Mouse (Mus musculus): ENCODE data around the gene Cacnb2. TPM values are rescaled to one million over a fixed set of nuclear protein-coding genes. Genes with fewer than 3 reads are reported as not detected.

The Cacnb2 gene
- polyA plus RNA-seq, 1 experiment from 2014 or later = 0.38 TPM

DNA sequence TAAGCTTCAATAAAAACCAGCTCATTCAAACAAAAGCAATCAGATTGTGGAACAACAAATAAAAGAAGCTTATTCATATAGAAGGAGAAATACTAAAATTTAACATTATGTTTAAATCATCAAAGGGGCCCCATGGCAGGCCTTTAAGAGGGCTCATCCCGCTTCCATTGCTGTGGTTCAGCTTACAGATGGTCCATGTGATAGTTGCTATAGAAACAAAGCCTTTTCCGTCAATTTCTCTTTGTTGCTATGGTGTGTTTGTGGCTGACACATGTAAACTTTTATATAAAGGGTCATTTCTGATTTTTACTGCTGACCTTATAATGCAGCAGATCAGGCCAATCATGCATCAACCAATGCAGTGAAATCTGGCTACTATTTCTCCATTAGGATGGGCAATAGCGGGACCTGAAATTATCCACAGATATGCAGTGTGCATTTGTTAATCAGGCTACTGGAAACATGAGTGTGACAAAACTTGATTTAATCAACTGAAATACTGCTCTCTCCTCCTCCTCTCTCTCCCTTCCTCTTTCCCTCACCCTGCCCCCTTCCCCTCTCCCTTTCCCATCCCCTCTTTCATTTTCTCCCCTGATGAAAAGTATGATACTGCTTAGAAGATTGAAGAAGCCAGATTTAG lies 54.4 kb downstream of the Cacnb2 start:
- no peaks in the 10 kb centered on the region for H3K9me3 ChIP-seq (replicated peaks)
- H3K27ac ChIP-seq (replicated peaks) = no peak overlapping the region
- no peaks in the 10 kb centered on the region for H3K4me1 ChIP-seq (replicated peaks)
- ATAC-seq (ENCODE audit: insufficient read depth) = no peak
- no peaks in the 10 kb centered on the region for H3K36me3 ChIP-seq (replicated peaks)
- H3K27me3 ChIP-seq = no peaks in the 10 kb centered on the region
- H3K9ac ChIP-seq = no peak overlapping the region
- H3K4me2 ChIP-seq = no peak overlapping the region
- 48% methylated on average over 3 of the region's 3 CpGs for WGBS (ENCODE audit: insufficient replicate concordance)
- H3K4me3 ChIP-seq (replicated peaks) = no peak overlapping the region

DNA sequence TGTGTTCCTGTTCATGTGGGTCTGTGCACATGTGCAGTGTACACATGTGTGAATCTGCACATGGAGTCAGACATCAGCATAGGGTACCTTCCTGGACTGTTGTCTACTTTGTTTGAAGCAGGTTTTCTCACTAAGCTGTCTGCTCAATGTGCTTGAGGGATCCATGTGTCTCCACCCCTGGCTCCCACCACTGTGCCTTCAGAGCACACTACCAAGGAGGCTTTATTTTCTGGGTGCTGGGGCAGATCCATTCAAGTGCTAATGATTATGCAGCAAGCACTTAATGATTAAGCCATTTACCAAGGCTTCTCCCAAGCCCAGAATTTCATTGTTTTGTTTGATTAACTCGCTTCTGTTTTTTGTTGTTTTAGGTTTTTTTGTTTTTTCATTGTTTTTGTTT lies 62.3 kb downstream of the Cacnb2 start:
- no peaks in the 10 kb centered on the region for H3K27me3 ChIP-seq
- H3K9ac ChIP-seq = no peak overlapping the region
- no peak overlapping the region for H3K27ac ChIP-seq (replicated peaks)
- no peaks in the 10 kb centered on the region for H3K9me3 ChIP-seq (replicated peaks)
- ATAC-seq (ENCODE audit: insufficient read depth) = no peak
- WGBS (ENCODE audit: insufficient replicate concordance) = 45% methylated on average over 1 of the region's 1 CpGs
- H3K4me2 ChIP-seq = no peak overlapping the region
- H3K36me3 ChIP-seq (replicated peaks) = no peaks in the 10 kb centered on the region
- no peak overlapping the region for H3K4me3 ChIP-seq (replicated peaks)
- no peaks in the 10 kb centered on the region for H3K4me1 ChIP-seq (replicated peaks)

DNA sequence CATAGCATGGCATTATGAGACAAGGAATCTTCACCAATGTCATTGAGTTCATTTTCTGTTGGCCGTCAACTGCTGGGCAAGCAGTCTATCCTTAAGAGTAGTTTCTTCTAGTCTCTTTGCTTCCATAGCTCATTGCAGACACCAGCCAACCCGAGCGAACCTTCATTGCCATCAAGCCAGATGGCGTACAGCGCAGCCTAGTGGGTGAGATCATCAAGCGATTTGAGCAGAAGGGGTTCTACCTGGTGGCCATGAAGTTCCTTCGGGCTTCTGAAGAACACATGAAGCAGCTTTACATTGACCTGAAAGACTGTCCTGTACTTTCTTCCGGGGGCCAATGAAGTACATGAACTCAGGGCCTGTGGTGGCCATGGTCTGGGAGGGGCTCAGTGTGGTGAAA lies 69.2 kb downstream of the Cacnb2 start:
- H3K9me3 ChIP-seq (replicated peaks) = no peaks in the 10 kb centered on the region
- no peaks in the 10 kb centered on the region for H3K36me3 ChIP-seq (replicated peaks)
- no peaks in the 10 kb centered on the region for H3K27me3 ChIP-seq
- no peak overlapping the region for H3K9ac ChIP-seq
- WGBS (ENCODE audit: insufficient replicate concordance) = 75% methylated on average over 8 of the region's 8 CpGs
- no peak for ATAC-seq (ENCODE audit: insufficient read depth)
- H3K4me2 ChIP-seq = no peak overlapping the region
- H3K4me1 ChIP-seq (replicated peaks) = no peaks in the 10 kb centered on the region
- H3K27ac ChIP-seq (replicated peaks) = no peak overlapping the region
- no peak overlapping the region for H3K4me3 ChIP-seq (replicated peaks)

DNA sequence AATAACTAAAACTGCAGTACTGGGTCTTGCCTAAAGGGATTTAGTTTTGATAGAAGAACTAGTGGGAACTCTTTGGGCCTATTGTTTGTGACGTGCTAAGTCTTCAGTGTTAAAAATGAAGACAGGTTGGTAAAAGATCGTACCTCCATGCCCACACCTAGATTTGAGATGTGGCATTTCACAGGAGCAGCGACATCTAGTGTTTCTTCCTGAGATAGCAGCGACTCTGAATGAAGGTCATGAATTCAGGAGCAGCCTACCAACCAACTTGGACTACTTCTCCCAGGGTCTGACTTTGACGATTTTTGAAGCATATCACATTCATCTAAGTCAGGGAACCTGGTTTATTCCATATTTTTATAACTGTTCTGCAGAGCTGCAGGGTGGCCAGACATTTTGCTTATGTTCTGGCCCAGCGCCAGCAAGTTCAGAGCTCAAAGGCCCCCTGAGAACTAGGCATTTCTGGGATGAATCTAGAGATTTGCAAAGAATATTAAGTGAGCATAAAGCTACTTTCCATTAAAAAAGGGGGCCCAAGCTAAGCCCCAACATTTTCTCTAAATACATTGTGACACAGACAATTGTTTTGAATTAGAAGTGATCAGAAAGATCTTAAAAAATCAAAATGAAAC lies 74.1 kb downstream of the Cacnb2 start:
- no peak overlapping the region for H3K4me2 ChIP-seq
- no peak overlapping the region for H3K9ac ChIP-seq
- no peaks in the 10 kb centered on the region for H3K36me3 ChIP-seq (replicated peaks)
- no peak overlapping the region for H3K4me3 ChIP-seq (replicated peaks)
- WGBS (ENCODE audit: insufficient replicate concordance) = 16% methylated on average over 6 of the region's 6 CpGs
- H3K4me1 ChIP-seq (replicated peaks) = no peaks in the 10 kb centered on the region
- H3K27ac ChIP-seq (replicated peaks) = no peak overlapping the region
- H3K9me3 ChIP-seq (replicated peaks) = no peaks in the 10 kb centered on the region
- H3K27me3 ChIP-seq = no peaks in the 10 kb centered on the region
- no peak for ATAC-seq (ENCODE audit: insufficient read depth)

DNA sequence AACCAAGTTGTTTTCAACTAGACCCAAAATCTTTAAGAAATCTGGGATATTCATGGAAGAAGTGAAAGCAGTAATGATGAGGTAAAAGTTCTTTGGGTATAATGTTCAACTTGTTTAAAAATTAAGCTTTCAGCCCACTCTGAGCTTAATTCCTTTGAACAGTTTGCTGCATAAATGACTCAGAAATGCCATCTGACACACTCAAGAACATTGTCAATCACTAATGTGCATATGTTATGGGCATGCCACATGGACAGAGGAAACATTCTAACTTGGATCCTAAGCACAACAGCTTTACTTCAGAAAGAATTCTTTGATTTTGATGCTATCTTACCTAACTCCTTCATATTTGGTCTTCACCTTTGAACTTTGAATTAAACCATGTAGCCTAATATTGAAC lies 81.3 kb downstream of the Cacnb2 start:
- Histone ChIP-seq H3K27ac (replicated peaks) (no peak overlapping the region), H3K36me3 (replicated peaks) (no peaks in the 10 kb centered on the region), H3K9ac (no peak overlapping the region), H3K4me1 (replicated peaks) (no peaks in the 10 kb centered on the region), H3K9me3 (replicated peaks) (no peaks in the 10 kb centered on the region), H3K4me2 (no peak overlapping the region), H3K27me3 (no peaks in the 10 kb centered on the region), H3K4me3 (replicated peaks) (no peak overlapping the region)
- no peak for ATAC-seq (ENCODE audit: insufficient read depth)

DNA sequence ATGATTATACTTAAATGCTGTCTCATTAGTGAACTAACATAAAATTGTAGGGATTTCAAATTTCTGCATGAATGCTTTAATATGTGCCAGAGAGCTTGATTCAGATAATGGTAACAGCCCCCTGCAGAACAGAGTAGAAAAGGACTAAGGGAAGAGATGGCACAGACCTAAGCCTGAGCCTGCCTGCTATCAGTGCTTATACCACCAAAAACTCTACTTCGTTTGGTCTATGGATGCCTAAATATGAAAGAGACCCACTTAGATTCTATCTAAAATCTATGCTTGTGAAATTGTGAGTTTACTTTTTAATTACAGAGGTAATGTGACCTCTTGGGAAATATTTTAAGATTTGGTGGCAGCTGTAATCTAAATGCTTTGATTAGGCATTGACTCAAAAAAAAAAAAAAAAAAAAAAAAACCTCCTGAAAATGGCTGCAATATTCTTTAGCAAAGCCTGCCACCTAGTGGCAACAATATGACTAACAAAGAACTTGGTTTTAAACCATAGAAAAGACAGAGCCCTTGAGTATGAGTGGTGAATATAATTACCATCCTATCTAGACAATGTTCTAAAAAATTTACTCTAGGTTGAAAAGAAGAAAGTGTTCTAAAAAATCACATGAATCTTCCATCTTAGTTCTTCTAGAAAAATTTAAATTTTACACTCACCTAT lies 100.2 kb downstream of the Cacnb2 start:
- no peaks in the 10 kb centered on the region for H3K9me3 ChIP-seq (replicated peaks)
- H3K4me1 ChIP-seq (replicated peaks) = no peaks in the 10 kb centered on the region
- no peaks in the 10 kb centered on the region for H3K27me3 ChIP-seq
- H3K36me3 ChIP-seq (replicated peaks) = no peaks in the 10 kb centered on the region
- no peak overlapping the region for H3K9ac ChIP-seq
- H3K27ac ChIP-seq (replicated peaks) = no peak overlapping the region
- no peak for ATAC-seq (ENCODE audit: insufficient read depth)
- no peak overlapping the region for H3K4me2 ChIP-seq
- no peak overlapping the region for H3K4me3 ChIP-seq (replicated peaks)
- WGBS (ENCODE audit: insufficient replicate concordance) = 45% methylated on average over 1 of the region's 1 CpGs

DNA sequence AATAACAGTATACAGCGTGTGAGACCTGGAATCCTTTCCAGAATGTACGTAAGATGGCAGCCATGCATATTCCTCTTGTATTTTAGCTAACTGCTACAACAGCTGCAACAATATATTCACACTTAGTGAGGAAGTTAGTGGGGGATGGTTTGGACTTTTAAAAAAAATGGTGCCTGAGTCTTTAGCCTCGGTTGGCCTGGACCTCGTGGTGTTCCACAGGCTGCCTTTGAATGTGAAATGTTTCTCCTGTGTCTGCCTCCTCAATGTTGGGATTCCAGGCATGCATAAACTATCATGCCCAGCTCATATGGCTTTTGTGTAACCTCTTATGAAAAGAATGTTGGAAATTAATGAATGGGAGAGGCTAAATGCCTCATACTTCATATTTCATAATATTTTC lies 100.8 kb downstream of the Cacnb2 start:
- no peaks in the 10 kb centered on the region for H3K4me1 ChIP-seq (replicated peaks)
- H3K4me3 ChIP-seq (replicated peaks) = no peak overlapping the region
- WGBS (ENCODE audit: insufficient replicate concordance) = 69% methylated on average over 4 of the region's 4 CpGs
- ATAC-seq (ENCODE audit: insufficient read depth) = no peak
- no peaks in the 10 kb centered on the region for H3K36me3 ChIP-seq (replicated peaks)
- no peaks in the 10 kb centered on the region for H3K9me3 ChIP-seq (replicated peaks)
- no peak overlapping the region for H3K9ac ChIP-seq
- H3K27me3 ChIP-seq = no peaks in the 10 kb centered on the region
- H3K27ac ChIP-seq (replicated peaks) = no peak overlapping the region
- H3K4me2 ChIP-seq = no peak overlapping the region

DNA sequence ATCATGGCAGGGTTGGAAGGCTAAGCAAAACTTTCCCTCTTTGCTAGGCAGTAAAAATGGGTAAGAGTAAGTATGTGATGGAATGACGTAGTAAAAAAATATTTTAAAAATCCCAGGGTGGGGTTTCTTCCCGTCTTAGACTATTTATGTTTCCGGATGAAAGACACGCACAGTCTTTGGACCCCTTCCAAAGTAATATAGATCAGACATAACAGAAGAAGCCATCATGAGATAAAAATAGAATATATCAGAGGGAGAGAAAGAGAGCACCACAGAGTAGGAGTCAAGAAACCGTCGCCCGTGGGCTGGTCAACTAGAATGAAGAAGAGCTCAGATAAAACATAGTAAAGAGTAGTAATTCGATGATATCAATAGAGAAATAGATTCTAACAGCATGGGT lies 107.4 kb downstream of the Cacnb2 start:
- Histone ChIP-seq H3K4me3 (replicated peaks) (no peak overlapping the region), H3K9me3 (replicated peaks) (no peaks in the 10 kb centered on the region), H3K27ac (replicated peaks) (no peak overlapping the region), H3K4me1 (replicated peaks) (no peaks in the 10 kb centered on the region), H3K27me3 (no peaks in the 10 kb centered on the region), H3K9ac (no peak overlapping the region), H3K4me2 (no peak overlapping the region), H3K36me3 (replicated peaks) (no peaks in the 10 kb centered on the region)
- 74% methylated on average over 8 of the region's 8 CpGs for WGBS (ENCODE audit: insufficient replicate concordance)
- no peak for ATAC-seq (ENCODE audit: insufficient read depth)

DNA sequence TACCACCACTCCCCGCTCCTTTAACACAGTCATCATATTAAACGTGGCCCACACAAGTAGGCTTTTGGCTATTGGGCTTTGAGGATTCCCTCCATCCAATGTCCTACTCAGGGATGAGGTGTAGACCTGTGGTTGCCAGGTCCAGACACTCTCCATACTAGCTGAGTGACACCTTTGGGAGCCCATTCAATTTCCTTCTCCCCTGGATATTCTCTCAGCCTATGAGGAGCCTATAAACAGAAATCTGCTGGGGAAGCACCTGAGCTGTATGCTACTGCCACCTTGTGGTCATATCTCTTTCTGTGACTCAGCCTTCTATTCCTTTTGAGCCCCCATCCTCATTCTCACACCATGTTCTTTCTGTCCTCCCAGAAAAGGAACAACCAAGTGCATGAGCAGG lies 108.9 kb downstream of the Cacnb2 start:
- Histone ChIP-seq H3K36me3 (replicated peaks) (no peaks in the 10 kb centered on the region), H3K9me3 (replicated peaks) (no peaks in the 10 kb centered on the region), H3K27me3 (no peaks in the 10 kb centered on the region), H3K27ac (replicated peaks) (no peak overlapping the region), H3K4me3 (replicated peaks) (no peak overlapping the region), H3K9ac (no peak overlapping the region), H3K4me2 (no peak overlapping the region), H3K4me1 (replicated peaks) (no peaks in the 10 kb centered on the region)
- ATAC-seq (ENCODE audit: insufficient read depth) = no peak
- 69% methylated on average over 2 of the region's 2 CpGs for WGBS (ENCODE audit: insufficient replicate concordance)

DNA sequence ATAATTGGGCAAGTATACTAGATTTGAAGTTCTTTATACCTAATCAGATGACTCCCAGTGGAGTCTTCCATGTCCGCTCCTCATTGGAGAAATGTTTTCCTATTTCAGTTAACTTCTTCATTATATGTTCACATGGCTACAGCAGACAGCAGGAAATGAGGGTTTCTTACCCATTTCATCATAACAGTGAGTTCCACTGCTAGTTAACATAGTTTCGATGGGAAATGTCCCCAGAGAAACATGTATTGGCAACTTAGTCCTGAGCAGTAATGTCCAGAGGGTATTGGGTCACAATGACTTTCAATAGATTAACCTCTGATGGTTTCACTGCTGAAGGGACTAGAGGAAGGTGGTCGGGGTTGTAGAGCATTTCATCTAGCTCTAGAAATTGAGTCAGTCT lies 110.2 kb downstream of the Cacnb2 start:
- H3K9ac ChIP-seq = no peak overlapping the region
- H3K36me3 ChIP-seq (replicated peaks) = no peaks in the 10 kb centered on the region
- H3K4me1 ChIP-seq (replicated peaks) = no peaks in the 10 kb centered on the region
- WGBS (ENCODE audit: insufficient replicate concordance) = 63% methylated on average over 3 of the region's 3 CpGs
- H3K4me2 ChIP-seq = no peak overlapping the region
- ATAC-seq (ENCODE audit: insufficient read depth) = no peak
- no peak overlapping the region for H3K4me3 ChIP-seq (replicated peaks)
- no peaks in the 10 kb centered on the region for H3K9me3 ChIP-seq (replicated peaks)
- no peaks in the 10 kb centered on the region for H3K27me3 ChIP-seq
- no peak overlapping the region for H3K27ac ChIP-seq (replicated peaks)

DNA sequence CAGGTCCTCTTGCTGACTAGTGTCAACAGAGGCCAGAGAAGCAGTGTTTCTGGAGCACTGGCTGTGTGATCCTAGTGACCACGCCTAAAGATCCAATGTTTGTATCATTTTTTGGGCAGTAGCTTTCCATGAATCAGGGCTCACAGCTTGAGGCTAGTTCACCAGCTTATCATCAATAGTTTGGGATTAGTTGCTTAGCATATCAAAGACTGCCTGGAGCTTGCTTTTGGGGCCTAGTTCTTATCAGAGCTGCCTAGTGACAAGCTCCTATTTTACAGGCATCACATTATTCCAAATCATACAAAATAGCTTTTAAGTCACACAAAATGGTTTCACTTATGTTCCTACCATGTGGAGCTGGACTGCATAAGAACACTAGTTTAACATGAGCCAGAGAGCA lies 113.8 kb downstream of the Cacnb2 start:
- Histone ChIP-seq H3K4me2 (no peak overlapping the region), H3K36me3 (replicated peaks) (no peaks in the 10 kb centered on the region), H3K27ac (replicated peaks) (no peak overlapping the region), H3K9ac (no peak overlapping the region), H3K4me1 (replicated peaks) (no peaks in the 10 kb centered on the region), H3K4me3 (replicated peaks) (no peak overlapping the region), H3K9me3 (replicated peaks) (no peaks in the 10 kb centered on the region), H3K27me3 (no peaks in the 10 kb centered on the region)
- WGBS (ENCODE audit: insufficient replicate concordance) = 22% methylated on average over 1 of the region's 1 CpGs
- ATAC-seq (ENCODE audit: insufficient read depth) = no peak
